Comparison of ENCODE assay signal across 18 mouse cellular contexts in genomic region chr15:78243774-78244173, GRCm38 (mm10). TPM values are rescaled to one million over a fixed set of nuclear protein-coding genes. Genes with fewer than 3 reads are reported as not detected.
DNase-seq lines count a peak whose midpoint lies in the region; ATAC-seq and TF ChIP-seq lines count a peak whose summit lies in the region.
"Had no signal": no experiment of that assay in that cellular context is flagged by ENCODE, and none has a peak within 500 bp of the region (broad histone marks: within the 10 kb centered on the region; RNA-seq: fewer than 3 reads in every experiment).

No protein-coding gene starts in this region.

- 47% methylated on average over 6 of the region's 6 CpGs for WGBS in lung, embryonic 16.5 days
- WGBS in thymus, adult 2 months, result 74% methylated on average over 6 of the region's 6 CpGs

- no peaks in the 10 kb centered on the region for H3K79me2 ChIP-seq in MEL (ENCODE audit: control insufficient read depth, insufficient read depth, low read length, poor library complexity)

- no peak overlapping the region for H3K27ac ChIP-seq in lung, embryonic 16.5 days (ENCODE audit: low read length)
- no peak overlapping the region for H3K27ac ChIP-seq in MEL (ENCODE audit: control insufficient read depth, low read depth, low read length)
- peak overlapping the region; percentile 38; the same call in 1 of the 2 replicates for H3K27ac ChIP-seq in brown adipose tissue, adult 24 weeks (replicated peaks; ENCODE audit: low read depth, low read length)
- no peak overlapping the region for H3K27ac ChIP-seq in thymus, adult 2 months (ENCODE audit: control insufficient read depth, insufficient read depth, low read length)
- H3K27ac ChIP-seq: neural tube, embryonic 15.5 days had no signal

- TF ChIP-seq EP300 in MEL (IDR thresholded peaks at IDR 0.05; ENCODE audit: low read depth in 1 of 2, low read length in 2 of 2), result no peak

- ATAC-seq in lung, embryonic 16.5 days (ENCODE audit: low read depth), result peak; percentile 27; the same call in 1 of the 2 replicates
- ATAC-seq: forebrain, postnatal 0 days had no signal

- no peak overlapping the region for H3K9ac ChIP-seq in lung, embryonic 16.5 days (ENCODE audit: low read length)
- peak overlapping the region; percentile 17; the same call in 1 of the 2 replicates for H3K9ac ChIP-seq in MEL (ENCODE audit: control insufficient read depth, low read depth, low read length, poor library complexity, severe bottlenecking)
- H3K9ac ChIP-seq: forebrain, postnatal 0 days; neural tube, embryonic 15.5 days had no signal

- TF ChIP-seq RAD21 in MEL (IDR thresholded peaks at IDR 0.05; ENCODE audit: low read depth, low read length), result no peak

- H3K27me3 ChIP-seq in lung, embryonic 16.5 days (ENCODE audit: control insufficient read depth, insufficient read depth, low read depth, low read length), result no peaks in the 10 kb centered on the region
- no peaks in the 10 kb centered on the region for H3K27me3 ChIP-seq in MEL (ENCODE audit: control insufficient read depth in 1 of 2, insufficient read depth in 2 of 2, low read length in 2 of 2)
- no peaks in the 10 kb centered on the region for H3K27me3 ChIP-seq in thymus, adult 2 months (ENCODE audit: control insufficient read depth, insufficient read depth, low read length)
- H3K27me3 ChIP-seq: neural tube, embryonic 15.5 days had no signal

- DNase-seq in heart, postnatal 4 days, result peak; percentile 51
- DNase-seq in heart, adult 8-10 months (ENCODE audit: low spot score), result no peak
- no peak for DNase-seq in lung, postnatal 25 days (ENCODE audit: low spot score)
- DNase-seq in MEL (ENCODE audit: low read depth, low spot score), result peak; percentile 22
- DNase-seq in adrenal gland, postnatal 25 days, result no peak
- DNase-seq in thymus, adult 2 months, result no peak
- DNase-seq: adrenal gland, adult 2 months; forebrain, postnatal 0 days; kidney, adult 18-20 months; left cerebral cortex, postnatal 4 days had no signal

- H3K4me1 ChIP-seq in lung, embryonic 16.5 days (replicated peaks; ENCODE audit: control insufficient read depth, insufficient read depth, low read length), result peaks cover 5% of the 10 kb centered on the region; the same call in 1 of the 2 replicates
- peaks cover 0 to 7% of the 10 kb centered on the region in 2 experiments; a peak in 2 of 4 replicates for H3K4me1 ChIP-seq in MEL (ENCODE audit: control insufficient read depth in 1 of 2, insufficient read depth in 2 of 2, low read length in 2 of 2)
- no peaks in the 10 kb centered on the region for H3K4me1 ChIP-seq in brown adipose tissue, adult 24 weeks (ENCODE audit: control insufficient read depth, insufficient read depth, insufficient read length, low read length)
- H3K4me1 ChIP-seq in thymus, adult 2 months (replicated peaks; ENCODE audit: control insufficient read depth, insufficient read depth, low read length), result peaks cover 24% of the 10 kb centered on the region
- H3K4me1 ChIP-seq: neural tube, embryonic 15.5 days had no signal

- no peak for TF ChIP-seq CTCF in MEL (IDR thresholded peaks at IDR 0.05 in 2 of 3, conservative IDR thresholded peaks at IDR 0.05 in 1 of 3; ENCODE audit: control insufficient read depth in 1 of 3, insufficient read depth in 1 of 3, low read depth in 2 of 3, low read length in 3 of 3, poor library complexity in 1 of 3, severe bottlenecking in 1 of 3)
- TF ChIP-seq CTCF in thymus, adult 2 months (IDR thresholded peaks at IDR 0.05; ENCODE audit: borderline replicate concordance, control insufficient read depth, extremely low read depth, insufficient read depth, low read length, poor library complexity), result no peak

- H3K36me3 ChIP-seq in lung, embryonic 16.5 days (ENCODE audit: control insufficient read depth, insufficient read depth, low read length), result no peaks in the 10 kb centered on the region
- no peaks in the 10 kb centered on the region for H3K36me3 ChIP-seq in MEL (ENCODE audit: control insufficient read depth in 1 of 2, insufficient read depth in 2 of 2, low read length in 2 of 2)
- no peaks in the 10 kb centered on the region for H3K36me3 ChIP-seq in thymus, adult 2 months (ENCODE audit: control insufficient read depth, insufficient read depth, low read length)
- H3K36me3 ChIP-seq: neural tube, embryonic 15.5 days had no signal

- no peak overlapping the region for H3K4me2 ChIP-seq in lung, embryonic 16.5 days (ENCODE audit: low read depth, low read length)
- H3K4me2 ChIP-seq: neural tube, embryonic 15.5 days had no signal

- no peaks in the 10 kb centered on the region for H3K9me3 ChIP-seq in lung, embryonic 16.5 days (ENCODE audit: control insufficient read depth, low read length)
- H3K9me3 ChIP-seq in MEL (replicated peaks; ENCODE audit: insufficient read depth, low read length), result no peaks in the 10 kb centered on the region
- H3K9me3 ChIP-seq: neural tube, embryonic 15.5 days had no signal

- no peak for TF ChIP-seq POLR2A in MEL (IDR thresholded peaks at IDR 0.05; ENCODE audit: control insufficient read depth in 1 of 2, insufficient read depth in 1 of 2, low read depth in 1 of 2, low read length in 2 of 2, poor library complexity in 1 of 2)
- no peak for TF ChIP-seq POLR2A in thymus, adult 2 months (IDR thresholded peaks at IDR 0.05; ENCODE audit: control insufficient read depth, extremely low read depth, insufficient read depth, low read length, poor library complexity)

- no peak overlapping the region for H3K4me3 ChIP-seq in lung, embryonic 16.5 days (ENCODE audit: low read length)
- H3K4me3 ChIP-seq in MEL (ENCODE audit: control insufficient read depth in 1 of 2, insufficient read depth in 1 of 2, low read depth in 2 of 2, low read length in 2 of 2), result no peak overlapping the region
- H3K4me3 ChIP-seq in brown adipose tissue, adult 24 weeks (ENCODE audit: insufficient read depth, low read depth, low read length), result no peak overlapping the region
- no peak overlapping the region for H3K4me3 ChIP-seq in thymus, adult 2 months (ENCODE audit: control insufficient read depth, insufficient read depth, low read length)
- H3K4me3 ChIP-seq: neural tube, embryonic 15.5 days had no signal

TF ChIP-seq in MEL, 35 proteins besides CTCF, POLR2A, EP300 and RAD21:
- no peak for TF ChIP-seq MYC (IDR thresholded peaks at IDR 0.05; ENCODE audit: low read depth, low read length)
- no peak for TF ChIP-seq MXI1 (IDR thresholded peaks at IDR 0.05; ENCODE audit: low read depth, low read length)
- no peak for TF ChIP-seq UBTF (IDR thresholded peaks at IDR 0.05; ENCODE audit: borderline replicate concordance, insufficient read depth, low read depth, low read length)
- no peak for TF ChIP-seq ZMIZ1 (IDR thresholded peaks at IDR 0.05; ENCODE audit: low read depth, low read length)
- TF ChIP-seq CHD2 (IDR thresholded peaks at IDR 0.05; ENCODE audit: low read length), result no peak
- TF ChIP-seq GABPA (IDR thresholded peaks at IDR 0.05; ENCODE audit: low read depth, low read length), result no peak
- no peak for TF ChIP-seq ZKSCAN1 (IDR thresholded peaks at IDR 0.05; ENCODE audit: low read depth, low read length)

RNA-seq across cellular contexts. Expression of gene Ncf4, which starts 0.8 kb away (rescaled TPM):
- total RNA-seq in heart, postnatal 4 days (2021), result 1 to 10 TPM; 1.9 to 2.1 TPM
- total RNA-seq in heart, adult 8-10 months (2022), result 1 to 10 TPM; 1.2 to 4.5 (median 1.6) TPM
- polyA plus RNA-seq in lung, embryonic 16.5 days (2015; fragmentation: Nextera tagmentation; extraction: Ambion mirVana), result 4.6 and 5.7 TPM in 2 replicates
- 1.7 and 2.8 TPM in 2 replicates for total RNA-seq in MEL (2012; rRNA removed)
- 10 to 100 TPM in 1 of 2 experiments, not detected in 1; 16.5 TPM for polyA plus RNA-seq in MEL (2012; ENCODE audit: insufficient read depth in 1 of 2, insufficient read length in 2 of 2, low read depth in 1 of 2, low replicate concordance in 2 of 2, missing spikeins in 1 of 2)
- 3.3 and 3.5 TPM in 2 replicates for polyA plus RNA-seq in brown adipose tissue, adult 24 weeks (2012; ENCODE audit: insufficient read depth, insufficient read length, missing spikeins)
- total RNA-seq in adrenal gland, postnatal 25 days (2021), result 1.00 and 1.2 TPM in 2 replicates
- 17.6 and 27.9 TPM in 2 replicates for polyA plus RNA-seq in thymus, adult 2 months (2012; rRNA removed)

RNA-seq across cellular contexts. Expression of gene Pvalb, which starts 37.6 kb away (rescaled TPM):
- total RNA-seq in heart, postnatal 4 days (2021), result under 1 TPM; 0.76 to 0.95 TPM
- total RNA-seq in heart, adult 8-10 months (2022), result 1 to 10 TPM; 3.6 to 5.9 (median 4.5) TPM
- 0.21 TPM in 1 of 2 replicates, not detected in the other for polyA plus RNA-seq in lung, embryonic 16.5 days (2015; fragmentation: Nextera tagmentation; extraction: Ambion mirVana)
- total RNA-seq in MEL (2012; rRNA removed), result not detected in 2 replicates
- polyA plus RNA-seq in MEL (2012; ENCODE audit: insufficient read depth in 1 of 2, insufficient read length in 2 of 2, low read depth in 1 of 2, low replicate concordance in 2 of 2, missing spikeins in 1 of 2), result not detected
- polyA plus RNA-seq in brown adipose tissue, adult 24 weeks (2012; ENCODE audit: insufficient read depth, insufficient read length, missing spikeins), result 171 and 312 TPM in 2 replicates
- not detected in 2 replicates for total RNA-seq in adrenal gland, postnatal 25 days (2021)
- 0.37 and 0.71 TPM in 2 replicates for polyA plus RNA-seq in thymus, adult 2 months (2012; rRNA removed)
- total RNA-seq: adrenal gland, adult 2 months; common myeloid progenitor, adult 5-6 weeks; granulocyte monocyte progenitor cell, adult 5-6 weeks; megakaryocyte-erythroid progenitor cell, adult 5-6 weeks; monocyte, adult 5-6 weeks had no signal
- polyA plus RNA-seq: adrenal gland, adult 2 months; testis, adult 2 months had no signal

Comparison
In these comparisons a context has a peak if more than half of its experiments do, and no peak if none do; other contexts are left out.
1. DNase-seq: peak in heart, postnatal 4 days (single experiment) and MEL (single experiment); none in heart, adult 8-10 months (single experiment), lung, postnatal 25 days (single experiment), adrenal gland, postnatal 25 days (single experiment) and thymus, adult 2 months (single experiment).